In genomic region chr4:46404042-46404795, GRCm38 (mm10) we compare ENCODE assay signal across 12 mouse cellular contexts. TPM values are rescaled to one million over a fixed set of nuclear protein-coding genes. Genes with fewer than 3 reads are reported as not detected.
DNase-seq lines count a peak whose midpoint lies in the region; ATAC-seq and TF ChIP-seq lines count a peak whose summit lies in the region.
"Had no signal": no experiment of that assay in that cellular context is flagged by ENCODE, and none has a peak within 500 bp of the region (broad histone marks: within the 10 kb centered on the region; RNA-seq: fewer than 3 reads in every experiment).

No protein-coding gene starts in this region.

- H3K4me2 ChIP-seq in lung, embryonic 14.5 days: no peak overlapping the region
- H3K4me2 ChIP-seq: neural tube, embryonic 15.5 days had no signal

- WGBS in lung, embryonic 14.5 days: 52% methylated on average over 6 of the region's 6 CpGs

- peak overlapping the region; percentile 8; the same call in 1 of the 2 replicates for H3K4me3 ChIP-seq in lung, embryonic 14.5 days (ENCODE audit: low read depth, low read length)
- H3K4me3 ChIP-seq: neural tube, embryonic 15.5 days had no signal

- no peak for DNase-seq in lung, embryonic 14.5 days
- no peak for DNase-seq in lung, postnatal 14 days
- peak; percentile 67 to 76 for DNase-seq in natural killer cell, adult 2 months (ENCODE audit: low spot score in 2 of 2)
- peak; percentile 31 for DNase-seq in yolk sac, embryonic 10.5 days (ENCODE audit: low spot score)
- DNase-seq in right cerebral cortex, postnatal 14 days: no peak
- DNase-seq in kidney, adult 18-20 months: no peak
- DNase-seq: cerebellum, adult 18-20 months; lung, adult 18-20 months had no signal

- H3K27me3 ChIP-seq in lung, embryonic 14.5 days (ENCODE audit: insufficient read depth, low read length): no peaks in the 10 kb centered on the region
- H3K27me3 ChIP-seq: neural tube, embryonic 15.5 days had no signal

- no peak for ATAC-seq in lung, embryonic 14.5 days (ENCODE audit: insufficient read depth)
- peak; percentile 95 to 97 for ATAC-seq in hematopoietic stem cell, adult 5-6 weeks (replicated peaks in 1 of 2; ENCODE audit: insufficient read depth in 1 of 2, low FRiP score in 2 of 2, low TSS enrichment in 1 of 2, low read depth in 1 of 2, poor library complexity in 2 of 2, severe bottlenecking in 2 of 2)
- no peak for ATAC-seq in cerebellum, adult (ENCODE audit: insufficient number of reproducible peaks, low FRiP score, low TSS enrichment)
- ATAC-seq: Patski had no signal

- TF ChIP-seq CTCF in lung, embryonic 14.5 days (IDR thresholded peaks at IDR 0.05; ENCODE audit: low read depth): no peak

- no peak overlapping the region; the same call in 1 of the 2 replicates for H3K27ac ChIP-seq in lung, embryonic 14.5 days (ENCODE audit: low read depth)
- H3K27ac ChIP-seq: neural tube, embryonic 15.5 days had no signal

- H3K4me1 ChIP-seq in lung, embryonic 14.5 days (ENCODE audit: insufficient read depth): no peaks in the 10 kb centered on the region
- H3K4me1 ChIP-seq: neural tube, embryonic 15.5 days had no signal

- H3K9me3 ChIP-seq in lung, embryonic 14.5 days (ENCODE audit: low read depth, low read length): no peaks in the 10 kb centered on the region
- H3K9me3 ChIP-seq: neural tube, embryonic 15.5 days had no signal

- no peak overlapping the region for H3K9ac ChIP-seq in lung, embryonic 14.5 days
- H3K9ac ChIP-seq: neural tube, embryonic 15.5 days had no signal

- H3K36me3 ChIP-seq in lung, embryonic 14.5 days (ENCODE audit: insufficient read depth): no peaks in the 10 kb centered on the region
- H3K36me3 ChIP-seq: neural tube, embryonic 15.5 days had no signal

RNA-seq across cellular contexts. Expression of gene Hemgn, which starts 9.1 kb away (rescaled TPM):
- polyA plus RNA-seq in lung, embryonic 14.5 days (2014; fragmentation: Nextera tagmentation; extraction: Ambion mirVana): 0.55 and 0.74 TPM in 2 replicates
- 35.5 and 57.0 TPM in 2 replicates for total RNA-seq in hematopoietic stem cell, adult 5-6 weeks (2017)
- polyA plus RNA-seq: Patski had no signal

RNA-seq across cellular contexts. Expression of gene Trmo, which starts 15.0 kb away (rescaled TPM):
- polyA plus RNA-seq in lung, embryonic 14.5 days (2014; fragmentation: Nextera tagmentation; extraction: Ambion mirVana): 9.2 and 9.4 TPM in 2 replicates
- 10.6 and 12.9 TPM in 2 replicates for total RNA-seq in hematopoietic stem cell, adult 5-6 weeks (2017)

RNA-seq across cellular contexts. Expression of gene Anp32b, which starts 46.5 kb away (rescaled TPM):
- polyA plus RNA-seq in lung, embryonic 14.5 days (2014; fragmentation: Nextera tagmentation; extraction: Ambion mirVana): 315 and 330 TPM in 2 replicates
- total RNA-seq in hematopoietic stem cell, adult 5-6 weeks (2017): 103 and 209 TPM in 2 replicates

Comparison
In these comparisons a context has a peak if more than half of its experiments do, and no peak if none do; other contexts are left out.
1. ATAC-seq: peak in hematopoietic stem cell, adult 5-6 weeks (2 of 2); none in lung, embryonic 14.5 days (single experiment) and cerebellum, adult (single experiment).
2. DNase-seq: peak in natural killer cell, adult 2 months (2 of 2) and yolk sac, embryonic 10.5 days (single experiment); none in lung, embryonic 14.5 days (single experiment), lung, postnatal 14 days (single experiment), right cerebral cortex, postnatal 14 days (single experiment) and kidney, adult 18-20 months (single experiment).